Mouse (Mus musculus) hindbrain, embryonic 12.5 days (tissue): Measurements from ENCODE around the gene Rapgef5. TPM values are rescaled to one million over a fixed set of nuclear protein-coding genes. Genes with fewer than 3 reads are reported as not detected.

Experiments used
- ATAC-seq: fragments of 200-750 bp; cut with Nextera tagmentation; 2 replicates; pipeline ENCODE4 v1.8.0; 2017; ENCODE audit warnings: moderate TSS enrichment; ENCODE audit not compliant: low FRiP score
- H3K27ac ChIP-seq: fragments of 300-500 bp; sonication (generic); 2 replicates; pipeline ENCODE4 v1.5.1; 2016; ENCODE audit warnings: mild to moderate bottlenecking
- H3K27me3 ChIP-seq: fragments of 300-500 bp; sonication (generic); 2 replicates; pipeline ENCODE4 v1.6.1; 2016; ENCODE audit warnings: mild to moderate bottlenecking
- H3K36me3 ChIP-seq: fragments of 300-500 bp; sonication (generic); 2 replicates; pipeline ENCODE4 v1.6.1; 2016; ENCODE audit warnings: mild to moderate bottlenecking
- H3K4me1 ChIP-seq: fragments of 300-500 bp; sonication (generic); 2 replicates; pipeline ENCODE4 v1.6.1; 2016
- H3K4me2 ChIP-seq: fragments of 300-500 bp; sonication (generic); replicated peaks from 2 replicates; pipeline ENCODE4 v1.6.1; 2016; ENCODE audit warnings: mild to moderate bottlenecking
- H3K4me3 ChIP-seq: fragments of 300-500 bp; sonication (generic); 2 replicates; pipeline ENCODE4 v1.5.1; 2016; ENCODE audit warnings: mild to moderate bottlenecking
- H3K9ac ChIP-seq: fragments of 300-500 bp; sonication (generic); 2 replicates; pipeline ENCODE4 v1.6.1; 2016; ENCODE audit warnings: mild to moderate bottlenecking, moderate library complexity
- H3K9me3 ChIP-seq: fragments of 300-500 bp; sonication (generic); replicated peaks from 2 replicates; pipeline ENCODE4 v1.6.1; 2016; ENCODE audit warnings: mild to moderate bottlenecking
- WGBS: fragments of 180-500 bp; shearing (Covaris S2); methylation state at CpG from one replicate; pipeline ENCODE4 v1.1.7; 2016; 5-methylcytosine and 5-hydroxymethylcytosine counted together
- polyA plus RNA-seq: library from polyadenylated mRNA; unstranded; fragments of >200 nt; fragmentation: Nextera tagmentation; extraction: Ambion mirVana; gene quantifications from 2 replicates; pipeline ENCODE4 v1.2.1, GENCODE M21; 2016

Gene Rapgef5
- polyA plus RNA-seq, 1 experiment from 2014 or later, result 41.1 TPM

DNA sequence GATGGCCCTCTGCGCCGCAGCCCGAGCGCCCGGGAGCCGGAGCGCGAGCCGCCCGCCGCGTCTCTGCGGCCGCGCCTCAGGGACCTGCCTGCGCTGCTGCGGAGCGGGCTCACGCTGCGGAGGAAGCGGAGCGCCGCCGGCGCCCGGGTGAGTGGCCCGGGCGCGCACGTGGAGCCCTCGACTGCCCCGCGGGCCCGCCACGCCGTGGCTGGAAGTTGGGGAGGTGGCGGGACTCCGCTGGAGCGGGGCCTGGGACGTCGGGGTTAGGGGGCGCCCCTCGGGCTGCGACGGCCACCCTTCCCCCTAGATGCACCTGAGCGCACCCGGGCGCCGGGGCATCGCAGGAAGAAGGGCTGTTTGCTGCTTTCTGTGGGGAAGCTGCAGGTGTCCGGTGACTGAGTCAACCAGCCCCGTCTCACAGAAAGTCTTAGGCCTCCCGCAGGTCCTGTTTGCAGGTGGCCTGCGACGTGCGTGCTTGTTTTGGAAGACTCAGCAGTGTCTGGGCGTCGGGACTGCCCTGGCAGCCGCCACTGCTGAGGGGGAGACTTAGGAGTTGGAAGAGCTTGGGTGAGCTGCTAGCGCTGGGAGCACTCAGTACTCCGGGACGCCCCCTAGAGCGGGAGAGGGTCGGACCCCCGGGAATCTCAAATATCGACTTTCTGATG, 17.9 kb downstream of the Rapgef5 start:
- H3K4me2 ChIP-seq, result peak overlapping the region; percentile 97
- H3K27me3 ChIP-seq, result peaks cover 42% of the 10 kb centered on the region
- H3K36me3 ChIP-seq, result no peaks in the 10 kb centered on the region
- peaks cover 8% of the 10 kb centered on the region for H3K4me1 ChIP-seq
- ATAC-seq, result peak; percentile 72
- H3K9me3 ChIP-seq, result no peaks in the 10 kb centered on the region
- H3K27ac ChIP-seq, result 0 out of 2 replicates have a peak overlapping the region, but pooled peaks have one; percentile 45
- H3K4me3 ChIP-seq, result peak overlapping the region; percentile 59
- peak overlapping the region; percentile 74 for H3K9ac ChIP-seq
- WGBS, result under 1% methylated on average over 62 of the region's 66 CpGs

DNA sequence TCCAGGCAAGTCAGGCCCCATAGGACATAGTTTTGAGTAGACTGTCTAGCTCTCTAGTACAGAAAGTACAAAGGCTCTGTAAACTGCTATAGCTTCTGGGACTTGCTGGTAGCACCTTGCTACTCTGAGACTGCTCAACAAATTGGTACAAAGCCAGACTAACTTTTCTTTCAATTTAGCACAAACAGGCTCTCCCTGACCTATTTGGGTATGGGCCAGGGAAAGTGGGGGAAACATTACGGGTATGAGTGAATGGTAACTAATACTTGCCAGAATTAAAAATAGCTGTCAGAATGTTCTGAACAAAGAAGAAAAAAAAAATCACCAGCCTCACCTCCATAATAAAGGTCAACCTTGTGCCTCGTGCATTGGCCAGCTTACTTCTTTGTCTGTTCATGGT, 24.1 kb downstream of the Rapgef5 start:
- no peak for ATAC-seq
- no peak overlapping the region for H3K27ac ChIP-seq
- H3K36me3 ChIP-seq, result no peaks in the 10 kb centered on the region
- H3K4me1 ChIP-seq, result no peaks in the 10 kb centered on the region
- H3K9ac ChIP-seq, result no peak overlapping the region
- peaks cover 4% of the 10 kb centered on the region for H3K27me3 ChIP-seq
- no peak overlapping the region for H3K4me2 ChIP-seq
- no peak overlapping the region for H3K4me3 ChIP-seq
- H3K9me3 ChIP-seq, result no peaks in the 10 kb centered on the region
- 78% methylated on average over 2 of the region's 2 CpGs for WGBS

DNA sequence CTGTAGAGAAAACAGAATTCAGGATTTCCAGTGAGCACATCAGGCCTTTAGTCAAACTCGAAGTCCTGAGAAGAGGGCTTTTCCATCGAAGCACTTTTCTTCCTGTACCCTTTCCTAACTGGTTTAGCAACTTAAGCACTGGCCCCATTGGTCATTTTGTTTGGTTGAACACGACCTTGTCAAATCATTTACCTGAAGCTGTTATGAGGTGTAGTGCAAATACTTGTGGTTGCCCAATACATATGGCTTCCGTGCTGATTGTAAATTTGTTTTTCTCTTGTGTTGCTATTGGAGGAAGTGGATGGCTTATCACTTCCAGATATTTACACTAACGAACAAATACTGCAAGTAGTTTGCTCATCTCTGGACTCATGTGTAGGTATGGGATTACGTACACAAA, 29.0 kb downstream of the Rapgef5 start:
- Histone ChIP-seq H3K4me1 (no peaks in the 10 kb centered on the region), H3K4me2 (no peak overlapping the region), H3K27me3 (no peaks in the 10 kb centered on the region), H3K9me3 (no peaks in the 10 kb centered on the region), H3K4me3 (no peak overlapping the region), H3K9ac (no peak overlapping the region), H3K36me3 (no peaks in the 10 kb centered on the region), H3K27ac (no peak overlapping the region)
- ATAC-seq, result no peak
- WGBS, result 90% methylated on average over 6 of the region's 6 CpGs

DNA sequence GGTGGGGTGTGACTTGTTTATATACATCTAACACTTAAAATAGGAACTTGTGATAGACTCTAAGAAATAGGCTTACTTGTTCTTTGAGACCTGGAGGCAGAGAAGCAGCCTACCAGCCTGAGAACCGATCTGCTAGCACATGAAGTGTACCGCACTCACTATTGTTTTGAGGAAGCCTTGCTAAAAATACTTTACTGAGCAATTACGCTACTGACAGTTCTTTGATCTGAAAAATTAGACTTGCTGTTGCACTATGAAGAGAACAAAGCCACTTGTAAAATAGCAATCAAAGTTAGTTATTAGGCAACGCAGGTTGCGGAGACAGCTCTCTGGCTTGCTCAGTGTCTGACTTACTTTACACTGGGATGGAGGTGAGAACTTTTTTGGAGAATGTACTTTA, 37.1 kb downstream of the Rapgef5 start:
- Histone ChIP-seq H3K9me3 (no peaks in the 10 kb centered on the region), H3K27ac (no peak overlapping the region), H3K4me3 (no peak overlapping the region), H3K4me2 (no peak overlapping the region), H3K36me3 (no peaks in the 10 kb centered on the region), H3K27me3 (no peaks in the 10 kb centered on the region), H3K4me1 (no peaks in the 10 kb centered on the region), H3K9ac (no peak overlapping the region)
- 91% methylated on average over 5 of the region's 5 CpGs for WGBS
- ATAC-seq, result no peak

DNA sequence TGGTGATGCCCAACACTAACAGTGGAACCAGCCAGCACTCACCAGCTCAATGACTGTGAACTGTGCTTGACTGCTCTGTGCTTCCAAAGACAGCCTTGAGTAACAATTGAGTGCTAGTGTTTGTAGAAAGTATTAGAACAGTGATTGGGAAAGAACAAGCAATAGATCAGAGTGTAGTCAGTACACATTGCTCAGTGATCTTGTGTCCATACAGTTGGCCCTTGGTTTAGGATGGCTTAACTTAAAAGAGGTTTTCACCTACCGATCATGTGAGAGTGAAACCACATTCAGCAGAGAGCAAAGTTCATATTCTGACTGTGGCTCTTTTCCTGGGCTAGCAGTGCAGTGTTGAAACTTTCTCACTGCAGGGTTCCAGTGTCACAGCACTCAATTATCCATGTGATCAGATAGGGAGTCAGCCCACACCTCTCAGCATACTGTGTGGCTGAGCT, 38.4 kb downstream of the Rapgef5 start:
- no peak overlapping the region for H3K9ac ChIP-seq
- ATAC-seq, result no peak
- H3K36me3 ChIP-seq, result no peaks in the 10 kb centered on the region
- H3K4me2 ChIP-seq, result no peak overlapping the region
- no peak overlapping the region for H3K27ac ChIP-seq
- no peak overlapping the region for H3K4me3 ChIP-seq
- no peaks in the 10 kb centered on the region for H3K4me1 ChIP-seq
- no peaks in the 10 kb centered on the region for H3K9me3 ChIP-seq
- WGBS, result 97% methylated on average over 1 of the region's 1 CpGs
- no peaks in the 10 kb centered on the region for H3K27me3 ChIP-seq

DNA sequence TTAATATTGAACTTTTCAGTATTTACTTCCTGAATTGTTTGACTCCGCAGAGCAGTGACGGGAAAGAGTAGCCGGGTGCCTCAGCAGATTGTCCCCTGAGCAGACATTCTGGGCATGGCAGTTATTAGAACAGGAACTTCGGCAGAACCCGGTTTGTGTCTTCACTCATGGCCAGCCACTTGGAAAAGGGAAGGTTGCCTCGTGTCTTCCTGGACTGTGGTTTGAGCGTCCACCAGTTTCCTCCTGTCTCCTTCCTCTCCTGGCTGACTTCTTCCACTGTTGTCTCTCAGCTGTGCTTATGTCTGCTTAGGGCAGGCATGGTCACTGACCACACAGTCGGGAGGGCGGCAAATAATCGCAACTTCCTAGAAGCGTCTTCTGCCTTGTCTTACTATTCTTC, 44.2 kb downstream of the Rapgef5 start:
- Histone ChIP-seq H3K36me3 (no peaks in the 10 kb centered on the region), H3K4me3 (no peak overlapping the region), H3K4me2 (no peak overlapping the region), H3K9ac (no peak overlapping the region), H3K9me3 (no peaks in the 10 kb centered on the region), H3K27me3 (no peaks in the 10 kb centered on the region), H3K27ac (no peak overlapping the region), H3K4me1 (no peaks in the 10 kb centered on the region)
- ATAC-seq, result no peak
- WGBS, result 85% methylated on average over 11 of the region's 11 CpGs

DNA sequence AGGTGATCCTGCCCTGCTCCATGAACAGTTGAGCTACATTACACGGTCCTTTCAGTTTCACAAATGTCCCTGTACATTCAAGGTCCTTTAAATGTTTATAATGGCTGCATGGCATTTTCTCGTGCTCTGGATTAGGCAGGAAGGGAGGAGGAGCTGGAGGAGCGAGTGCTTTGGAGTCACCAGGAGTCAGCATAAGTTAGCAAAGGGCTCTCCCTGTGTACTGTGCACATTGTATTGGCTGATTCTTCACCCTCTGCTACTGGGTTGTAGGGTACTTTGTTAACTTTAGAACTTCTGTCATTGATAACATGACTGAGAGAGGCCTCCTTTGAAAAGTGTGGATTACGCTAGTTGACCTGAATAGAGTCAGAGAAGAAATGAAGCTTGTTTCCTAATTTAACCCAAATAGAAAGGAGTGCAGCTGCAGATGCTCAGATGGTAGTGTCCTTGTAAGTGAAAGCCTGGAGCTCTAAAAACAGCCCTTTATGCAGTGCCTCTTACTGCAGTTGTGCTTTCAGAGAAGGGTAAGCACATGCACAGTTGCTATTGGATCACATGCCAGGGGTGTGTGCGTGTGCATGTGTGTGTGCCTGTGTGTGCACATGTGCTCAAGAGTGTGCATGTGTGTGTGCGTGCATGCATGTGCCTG, 45.3 kb downstream of the Rapgef5 start:
- WGBS, result 79% methylated on average over 6 of the region's 6 CpGs
- no peaks in the 10 kb centered on the region for H3K27me3 ChIP-seq
- H3K36me3 ChIP-seq, result no peaks in the 10 kb centered on the region
- H3K9me3 ChIP-seq, result no peaks in the 10 kb centered on the region
- no peak overlapping the region for H3K9ac ChIP-seq
- H3K4me1 ChIP-seq, result no peaks in the 10 kb centered on the region
- no peak for ATAC-seq
- H3K4me2 ChIP-seq, result no peak overlapping the region
- no peak overlapping the region for H3K4me3 ChIP-seq
- H3K27ac ChIP-seq, result no peak overlapping the region

DNA sequence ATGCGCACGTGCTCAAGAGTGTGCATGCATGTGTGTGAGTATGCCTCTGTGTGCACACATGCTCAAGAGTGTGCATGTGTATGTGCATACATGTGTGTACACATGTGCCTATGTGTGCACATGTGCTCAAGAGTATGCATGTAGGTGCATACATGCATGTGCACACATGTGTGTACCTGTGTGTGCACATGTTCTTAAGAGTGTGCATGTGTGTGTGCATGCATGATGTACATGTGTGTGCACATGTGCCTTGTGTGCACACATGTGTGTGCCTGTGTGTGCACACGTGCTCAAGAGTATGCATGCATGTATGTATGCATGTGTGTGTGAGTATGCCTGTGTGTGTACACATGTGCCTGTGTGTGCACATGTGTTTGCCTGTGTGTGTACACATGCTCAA, 45.8 kb downstream of the Rapgef5 start:
- H3K27me3 ChIP-seq, result no peaks in the 10 kb centered on the region
- no peaks in the 10 kb centered on the region for H3K9me3 ChIP-seq
- WGBS, result 94% methylated on average over 3 of the region's 3 CpGs
- no peak overlapping the region for H3K4me3 ChIP-seq
- H3K9ac ChIP-seq, result no peak overlapping the region
- no peak overlapping the region for H3K27ac ChIP-seq
- H3K4me1 ChIP-seq, result no peaks in the 10 kb centered on the region
- H3K36me3 ChIP-seq, result no peaks in the 10 kb centered on the region
- ATAC-seq, result no peak
- H3K4me2 ChIP-seq, result no peak overlapping the region

DNA sequence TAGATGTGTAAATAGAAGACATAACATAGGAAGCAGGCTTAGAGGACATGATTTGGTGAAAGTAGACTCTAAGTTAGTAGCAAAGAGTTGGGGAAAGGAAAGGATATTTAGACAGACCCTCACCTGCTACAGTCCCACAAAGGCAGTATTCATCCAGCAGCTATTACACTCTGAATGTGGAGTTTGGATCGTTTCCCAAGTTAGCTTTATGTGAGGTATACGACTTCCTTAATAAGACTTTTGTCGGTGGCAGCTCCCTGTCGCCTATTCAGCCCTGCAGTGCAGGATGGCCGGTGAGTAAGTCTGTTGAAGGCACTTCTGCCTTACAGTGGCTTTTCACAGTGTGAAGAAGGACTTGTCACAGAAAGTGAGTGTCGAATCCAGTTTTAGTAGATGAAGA, 47.6 kb downstream of the Rapgef5 start:
- H3K9ac ChIP-seq, result no peak overlapping the region
- no peaks in the 10 kb centered on the region for H3K36me3 ChIP-seq
- H3K27ac ChIP-seq, result no peak overlapping the region
- no peaks in the 10 kb centered on the region for H3K9me3 ChIP-seq
- WGBS, result 75% methylated on average over 6 of the region's 6 CpGs
- H3K27me3 ChIP-seq, result no peaks in the 10 kb centered on the region
- no peaks in the 10 kb centered on the region for H3K4me1 ChIP-seq
- H3K4me3 ChIP-seq, result no peak overlapping the region
- no peak for ATAC-seq
- H3K4me2 ChIP-seq, result no peak overlapping the region

DNA sequence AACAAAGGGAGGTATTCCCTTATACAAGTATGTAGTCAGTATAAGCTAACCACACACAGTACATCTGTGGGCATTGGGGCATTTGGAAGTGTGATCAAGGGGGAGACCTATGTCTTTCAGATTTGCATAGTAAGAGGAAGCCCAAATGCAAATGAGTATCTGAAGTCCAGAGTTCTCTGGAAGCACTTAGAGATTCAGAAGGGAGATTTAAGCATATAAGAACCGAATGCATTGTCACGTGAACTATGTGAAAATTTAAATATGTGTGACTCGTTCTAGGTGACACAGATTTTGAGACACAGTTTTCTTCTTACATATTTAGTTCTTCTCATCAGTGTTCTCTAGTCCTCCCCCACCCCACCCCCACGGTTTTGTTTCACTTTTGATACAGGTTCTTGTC, 50.0 kb downstream of the Rapgef5 start:
- 83% methylated on average over 4 of the region's 4 CpGs for WGBS
- no peak overlapping the region for H3K4me2 ChIP-seq
- ATAC-seq, result no peak
- H3K4me3 ChIP-seq, result no peak overlapping the region
- H3K36me3 ChIP-seq, result no peaks in the 10 kb centered on the region
- no peak overlapping the region for H3K9ac ChIP-seq
- no peaks in the 10 kb centered on the region for H3K4me1 ChIP-seq
- no peaks in the 10 kb centered on the region for H3K9me3 ChIP-seq
- H3K27ac ChIP-seq, result no peak overlapping the region
- H3K27me3 ChIP-seq, result no peaks in the 10 kb centered on the region

DNA sequence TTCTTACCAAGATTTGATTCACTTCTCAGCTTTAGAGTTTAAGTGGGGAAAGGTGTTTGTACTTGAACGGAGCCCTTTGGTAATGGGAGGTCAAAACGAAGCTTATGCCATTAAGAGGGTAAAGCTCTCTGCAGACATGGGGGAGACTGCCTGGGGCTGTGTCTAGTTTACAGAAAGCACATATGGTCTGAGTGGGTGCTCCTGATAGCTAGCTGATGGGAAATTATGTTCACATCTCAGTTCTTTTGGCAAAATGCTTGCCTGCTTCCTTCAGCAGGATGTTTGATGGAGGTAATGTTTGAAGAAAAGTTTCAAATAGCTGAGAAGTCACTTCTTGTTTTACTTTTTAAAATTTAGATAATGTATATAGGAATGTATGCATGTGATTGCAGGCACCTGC, 53.4 kb downstream of the Rapgef5 start:
- no peaks in the 10 kb centered on the region for H3K27me3 ChIP-seq
- no peak for ATAC-seq
- H3K4me1 ChIP-seq, result no peaks in the 10 kb centered on the region
- H3K4me2 ChIP-seq, result no peak overlapping the region
- no peaks in the 10 kb centered on the region for H3K36me3 ChIP-seq
- 76% methylated on average over 2 of the region's 2 CpGs for WGBS
- H3K27ac ChIP-seq, result no peak overlapping the region
- no peak overlapping the region for H3K4me3 ChIP-seq
- H3K9me3 ChIP-seq, result no peaks in the 10 kb centered on the region
- H3K9ac ChIP-seq, result no peak overlapping the region

DNA sequence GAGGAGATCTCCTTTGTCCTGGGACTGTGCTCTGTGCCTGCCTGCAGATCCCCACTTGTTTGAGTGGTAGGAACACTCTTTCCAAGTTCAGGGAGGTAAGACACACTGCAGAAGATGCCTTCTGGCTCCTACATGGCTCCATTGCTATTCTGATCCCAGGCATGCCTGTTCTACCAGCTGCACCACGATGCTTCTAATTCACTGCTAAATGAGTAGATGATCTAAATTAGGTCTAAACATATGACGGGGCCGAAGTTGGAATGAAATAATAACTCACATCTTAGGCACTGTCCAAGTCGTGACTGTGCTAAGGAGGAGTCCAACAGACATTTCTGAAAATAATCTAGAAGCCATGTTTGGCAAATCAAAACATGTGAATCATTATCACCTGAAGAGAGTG, 68.0 kb downstream of the Rapgef5 start:
- Histone ChIP-seq H3K36me3 (no peaks in the 10 kb centered on the region), H3K27me3 (no peaks in the 10 kb centered on the region), H3K4me3 (no peak overlapping the region), H3K4me2 (no peak overlapping the region), H3K9ac (no peak overlapping the region), H3K4me1 (no peaks in the 10 kb centered on the region), H3K27ac (no peak overlapping the region), H3K9me3 (no peaks in the 10 kb centered on the region)
- WGBS, result 91% methylated on average over 4 of the region's 4 CpGs
- no peak for ATAC-seq

DNA sequence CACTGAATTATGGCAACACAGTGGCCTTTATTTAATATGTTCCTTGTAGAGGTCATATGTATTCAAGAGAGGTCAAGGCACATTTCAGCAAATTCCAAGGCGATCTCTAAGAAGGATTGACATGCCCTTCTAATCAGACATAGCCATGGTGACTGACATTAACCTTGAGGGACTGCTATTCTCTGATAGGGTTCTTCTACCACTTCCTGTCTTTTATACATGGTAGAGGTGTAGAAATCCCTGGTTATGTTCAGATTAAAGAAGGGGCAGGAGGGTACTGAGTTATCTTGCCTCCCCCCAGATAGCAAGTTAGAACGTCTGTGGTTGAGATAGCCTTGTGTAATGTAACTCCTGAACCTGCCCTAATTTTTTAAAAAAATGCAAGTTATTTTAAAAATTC, 69.1 kb downstream of the Rapgef5 start:
- Histone ChIP-seq H3K9me3 (no peaks in the 10 kb centered on the region), H3K27me3 (no peaks in the 10 kb centered on the region), H3K4me3 (no peak overlapping the region), H3K27ac (no peak overlapping the region), H3K9ac (no peak overlapping the region), H3K36me3 (no peaks in the 10 kb centered on the region), H3K4me1 (no peaks in the 10 kb centered on the region), H3K4me2 (no peak overlapping the region)
- ATAC-seq, result no peak
- 87% methylated on average over 2 of the region's 2 CpGs for WGBS
